Mouse (Mus musculus) Patski (cell line): Measurements from ENCODE around the gene Col20a1. TPM values are rescaled to one million over a fixed set of nuclear protein-coding genes. Genes with fewer than 3 reads are reported as not detected.

Source experiments
- ATAC-seq: fragments of 100-300 bp; one replicate; pipeline ENCODE4 v1.8.0; 2021
- CTCF ChIA-PET: fragments of 350-600 bp; sonication (Branson Sonifier 250); formaldehyde crosslinking; loops from one replicate; lab custom pipeline; 2022; ENCODE audit warnings: inconsistent platforms; lab: Charles Lee
- POLR2A ChIA-PET: fragments of 350-600 bp; sonication (Branson Sonifier 250); formaldehyde crosslinking; loops from one replicate; lab custom pipeline; 2022; ENCODE audit warnings: antibody characterized with exemption, inconsistent platforms; lab: Charles Lee
- DNase-seq: peaks from one replicate; pipeline ENCODE4 v3.0.0-alpha.2; 2011; ENCODE audit warnings: low read depth, low spot score
- H3K27me3 ChIP-seq: fragments of 371-371 bp; one replicate; pipeline ENCODE4 v1.5.1; 2021
- CTCF ChIP-seq: fragments of 100-300 bp; IDR thresholded peaks from one replicate; pipeline ENCODE4 v1.5.1; 2021
- in situ Hi-C: fragments of 300-500 bp; cut with MboI; formaldehyde crosslinking; loops from 3 replicates; pipeline ENCODE4 v1.11.1; 2018; ENCODE audit warnings: low pct_unique_long_range_greater_than_20kb, mixed read lengths
- polyA plus RNA-seq: library from polyadenylated mRNA; unstranded; gene quantifications from one replicate; pipeline ENCODE4 v1.2.3, GENCODE M21; 2021

Col20a1 gene
- 0.30 TPM for polyA plus RNA-seq

- DNase-seq (no peak), ATAC-seq (no peak)
- in situ Hi-C loops = no loop called here
- no peaks in the 10 kb centered on the region for H3K27me3 ChIP-seq
- no peak for TF ChIP-seq CTCF
- POLR2A ChIA-PET = no interaction called here
- CTCF ChIA-PET = no interaction called here
Measured at GRCm38 (mm10) chr2:180986449-180986848, at the start of gene Col20a1. Gene Col20a1 (plus strand): TSS chr2:180986535.

GRCm38 (mm10) chr2:180940187-180940586 lies 46.1 kb upstream of the Col20a1 start:
- in situ Hi-C loops = no loop called here
- POLR2A ChIA-PET = no interaction called here
- DNase-seq = no peak
- CTCF ChIA-PET = no interaction called here
- TF ChIP-seq CTCF = no peak
- ATAC-seq = no peak
- H3K27me3 ChIP-seq = no peaks in the 10 kb centered on the region

- TF ChIP-seq CTCF = no peak
- POLR2A ChIA-PET = no interaction called here
- CTCF ChIA-PET = no interaction called here
- no peaks in the 10 kb centered on the region for H3K27me3 ChIP-seq
- no peak for DNase-seq
- in situ Hi-C loops = no loop called here
- ATAC-seq = no peak
Measured at GRCm38 (mm10) chr2:180941869-180942268, 44.5 kb upstream of the Col20a1 start.

- no peak for DNase-seq
- no peaks in the 10 kb centered on the region for H3K27me3 ChIP-seq
- ATAC-seq = no peak
- in situ Hi-C loops = no loop called here
- ChIA-PET POLR2A (no interaction called here), CTCF (interaction anchor here (1.8 kb wide), 1 partner anchor 14 kb away, joined by 5 read pairs; no protein-coding TSS in a partner anchor)
- no peak for TF ChIP-seq CTCF
Measured at GRCm38 (mm10) chr2:180949947-180950346, 36.4 kb upstream of the Col20a1 start.

GRCm38 (mm10) chr2:180952731-180953171 lies 33.6 kb upstream of the Col20a1 start:
- CTCF ChIA-PET = interaction anchor here (1.1 kb wide), 1 partner anchor 14 kb away, joined by 3 read pairs; no protein-coding TSS in a partner anchor
- H3K27me3 ChIP-seq = no peaks in the 10 kb centered on the region
- POLR2A ChIA-PET = interaction anchor here (0.6 kb wide), 1 partner anchor 24 kb away, joined by 3 read pairs; the partner anchor contains the start of gene Birc7
- TF ChIP-seq CTCF = no peak
- no peak for DNase-seq
- in situ Hi-C loops = no loop called here
- no peak for ATAC-seq

- TF ChIP-seq CTCF = no peak
- in situ Hi-C loops = no loop called here
- CTCF ChIA-PET = interaction anchor here (3.0 kb wide), 1 partner anchor 10 kb away, joined by 23 read pairs; no protein-coding TSS in a partner anchor
- no peak for DNase-seq
- no peaks in the 10 kb centered on the region for H3K27me3 ChIP-seq
- POLR2A ChIA-PET = no interaction called here
- no peak for ATAC-seq
Measured at GRCm38 (mm10) chr2:180953638-180954037, 32.7 kb upstream of the Col20a1 start.

GRCm38 (mm10) chr2:180954061-180955047 lies 32.0 kb upstream of the Col20a1 start, which contains the start of gene Nkain4:
Gene Nkain4 (minus strand): TSS chr2:180954699.
- POLR2A ChIA-PET = no interaction called here
- ATAC-seq = peak; percentile 25
- H3K27me3 ChIP-seq = no peaks in the 10 kb centered on the region
- no peak for DNase-seq
- CTCF ChIA-PET = interaction anchor here (3.0 kb wide), 1 partner anchor 10 kb away, joined by 23 read pairs; no protein-coding TSS in a partner anchor
- in situ Hi-C loops = no loop called here
- no peak for TF ChIP-seq CTCF

GRCm38 (mm10) chr2:180959605-180960004 lies 26.7 kb upstream of the Col20a1 start:
- in situ Hi-C loops = loop anchor here (5.0 kb wide), 1 partner anchor 37 kb away; the partner anchor contains the start of gene Ythdf1
- CTCF ChIA-PET = interaction anchor here (10.9 kb wide), 1 partner anchor 32 kb away, joined by 123 read pairs; the partner anchor contains the start of gene Birc7
- no peak for DNase-seq
- ATAC-seq = peak; percentile 64
- no peaks in the 10 kb centered on the region for H3K27me3 ChIP-seq
- TF ChIP-seq CTCF = no peak
- POLR2A ChIA-PET = no interaction called here

GRCm38 (mm10) chr2:180960187-180960586 lies 26.1 kb upstream of the Col20a1 start:
- in situ Hi-C loops = loop anchor here (5.0 kb wide), 1 partner anchor 38 kb away; the partner anchor contains the start of gene Ythdf1
- no peak for ATAC-seq
- CTCF ChIA-PET = interaction anchor here (1.0 to 10.9 kb wide), 3 partner anchors 28 to 146 kb away, joined by 3 to 123 read pairs (median 4); partner anchors contain the start of gene Birc7
- no peaks in the 10 kb centered on the region for H3K27me3 ChIP-seq
- TF ChIP-seq CTCF = no peak
- POLR2A ChIA-PET = no interaction called here
- no peak for DNase-seq

- TF ChIP-seq CTCF = no peak
- in situ Hi-C loops = loop anchor here (5.0 kb wide), 1 partner anchor 40 kb away; the partner anchor contains the start of gene Ythdf1
- CTCF ChIA-PET = interaction anchor here (1.1 to 10.9 kb wide), 6 partner anchors 8 to 41 kb away, joined by 3 to 123 read pairs (median 10); partner anchors contain the start of genes Birc7, Nkain4 and Ythdf1
- no peak for ATAC-seq
- POLR2A ChIA-PET = interaction anchor here (0.7 kb wide), 2 partner anchors 42 to 181 kb away, joined by 4 to 7 read pairs; partner anchors contain the start of gene Ythdf1
- DNase-seq = no peak
- no peaks in the 10 kb centered on the region for H3K27me3 ChIP-seq
Measured at GRCm38 (mm10) chr2:180962616-180963308, 23.6 kb upstream of the Col20a1 start.
